Mouse (Mus musculus) midbrain, embryonic 11.5 days (tissue): ENCODE measurements at regions not wholly inside any gene's neighbourhood (a gene's known extent, or its start where the extent isn't known, plus 50 kb on each side); places are given as distances from the start of the nearest gene placed in this dataset.

Experiments
- ATAC-seq: fragments of 200-750 bp; cut with Nextera tagmentation; 2 replicates; pipeline ENCODE4 v1.8.0; 2017; ENCODE audit warnings: moderate TSS enrichment, moderate library complexity; ENCODE audit not compliant: low FRiP score
- DNase-seq: peaks from one replicate; pipeline ENCODE4 v3.0.0; 2015; ENCODE audit warnings: low spot score; ENCODE audit errors: missing footprints
- H3K27ac ChIP-seq: fragments of 300-500 bp; sonication (generic); 2 replicates; pipeline ENCODE4 v1.5.1; 2014; ENCODE audit warnings: low read depth, low read length
- H3K27me3 ChIP-seq: fragments of 300-500 bp; sonication (generic); 2 replicates; pipeline ENCODE4 v1.6.1; 2014; ENCODE audit warnings: mild to moderate bottlenecking, low read length, moderate library complexity, mixed read lengths; ENCODE audit not compliant: control insufficient read depth, insufficient read depth
- H3K36me3 ChIP-seq: fragments of 300-500 bp; sonication (generic); 2 replicates; pipeline ENCODE4 v1.6.1; 2014; ENCODE audit warnings: mild to moderate bottlenecking, low read length, moderate library complexity, mixed read lengths; ENCODE audit not compliant: control insufficient read depth, insufficient read depth
- H3K4me1 ChIP-seq: fragments of 300-500 bp; sonication (generic); 2 replicates; pipeline ENCODE4 v1.6.1; 2014; ENCODE audit warnings: low read length; ENCODE audit not compliant: control insufficient read depth, insufficient read depth
- H3K4me2 ChIP-seq: fragments of 300-500 bp; sonication (generic); 2 replicates; pipeline ENCODE4 v1.6.1; 2014; ENCODE audit warnings: mild to moderate bottlenecking, moderate library complexity
- H3K4me3 ChIP-seq: fragments of 300-500 bp; sonication (generic); 2 replicates; pipeline ENCODE4 v1.5.1; 2014; ENCODE audit warnings: low read depth, low read length
- H3K9ac ChIP-seq: fragments of 300-500 bp; sonication (generic); 2 replicates; pipeline ENCODE4 v1.6.1; 2014; ENCODE audit warnings: low read length
- H3K9me3 ChIP-seq: fragments of 300-500 bp; sonication (generic); 2 replicates; pipeline ENCODE4 v1.6.1; 2016; ENCODE audit warnings: low read length; ENCODE audit not compliant: control insufficient read depth
- WGBS: fragments of 180-500 bp; shearing (Covaris S2); extraction: QIAGEN DNeasy Blood & Tissue Kit; methylation state at CpG from one replicate; pipeline ENCODE4 v1.1.7; 2014; 5-methylcytosine and 5-hydroxymethylcytosine counted together

DNA sequence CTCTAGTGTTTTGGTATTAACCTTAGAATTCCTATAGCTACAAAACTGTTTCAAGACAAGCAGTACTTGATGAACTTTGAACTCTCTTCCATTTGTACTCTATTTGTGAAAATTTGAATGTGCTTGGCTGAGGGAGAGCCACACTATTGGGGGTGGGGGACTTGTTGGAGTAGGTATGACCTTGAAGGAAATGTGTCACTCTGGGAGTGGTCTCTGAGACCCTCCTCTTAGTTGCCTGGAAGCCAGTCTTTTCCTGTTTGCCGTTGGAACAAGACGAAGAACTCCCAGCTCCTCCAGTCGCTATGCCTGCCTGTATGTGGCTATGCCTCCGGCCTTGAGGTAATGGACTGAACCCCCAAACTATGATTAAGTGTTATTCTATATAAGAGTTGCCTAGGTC is 265.4 kb upstream of the Dab2 start:
- H3K4me2 ChIP-seq = no peak overlapping the region
- DNase-seq (no peak), ATAC-seq (no peak)
- no peaks in the 10 kb centered on the region for H3K4me1 ChIP-seq
- no peak overlapping the region for H3K9ac ChIP-seq
- no peaks in the 10 kb centered on the region for H3K36me3 ChIP-seq
- no peak overlapping the region for H3K4me3 ChIP-seq
- H3K27me3 ChIP-seq = no peaks in the 10 kb centered on the region
- no peaks in the 10 kb centered on the region for H3K9me3 ChIP-seq
- WGBS = 83% methylated on average over 4 of the region's 4 CpGs
- H3K27ac ChIP-seq = no peak overlapping the region

GRCm38 (mm10) chr15:6044511-6045256 is 254.9 kb upstream of the Dab2 start:
- H3K4me1 ChIP-seq = no peaks in the 10 kb centered on the region
- H3K4me3 ChIP-seq = no peak overlapping the region
- H3K9me3 ChIP-seq = no peaks in the 10 kb centered on the region
- DNase-seq (no peak), ATAC-seq (no peak)
- H3K27me3 ChIP-seq = no peaks in the 10 kb centered on the region
- H3K4me2 ChIP-seq = no peak overlapping the region
- no peaks in the 10 kb centered on the region for H3K36me3 ChIP-seq
- H3K9ac ChIP-seq = no peak overlapping the region
- 57% methylated on average over 10 of the region's 10 CpGs for WGBS
- no peak overlapping the region for H3K27ac ChIP-seq

DNA sequence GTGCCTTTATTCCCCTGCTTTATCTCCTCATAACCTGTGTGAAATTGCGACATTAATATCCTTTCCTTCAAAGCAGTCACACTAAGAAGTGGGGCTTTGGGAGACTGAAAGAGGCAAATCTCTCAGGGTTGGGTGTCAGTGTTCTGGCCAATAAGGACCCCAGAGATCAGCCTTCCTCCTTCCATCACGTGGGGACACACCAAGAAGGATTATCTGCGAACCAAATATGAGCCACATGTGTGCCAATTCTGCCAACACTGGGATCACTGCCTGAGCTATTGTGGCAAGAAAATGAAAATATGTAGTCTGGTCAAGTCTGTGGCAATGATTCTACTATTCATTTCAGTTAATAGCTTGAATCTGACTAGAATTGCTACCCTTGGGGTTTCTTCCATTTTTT is 243.9 kb upstream of the Dab2 start:
- WGBS = 81% methylated on average over 3 of the region's 3 CpGs
- ATAC-seq (no peak), DNase-seq (no peak)
- no peak overlapping the region for H3K4me2 ChIP-seq
- H3K27ac ChIP-seq = no peak overlapping the region
- H3K9ac ChIP-seq = no peak overlapping the region
- H3K36me3 ChIP-seq = no peaks in the 10 kb centered on the region
- no peaks in the 10 kb centered on the region for H3K9me3 ChIP-seq
- H3K4me3 ChIP-seq = no peak overlapping the region
- H3K4me1 ChIP-seq = no peaks in the 10 kb centered on the region
- no peaks in the 10 kb centered on the region for H3K27me3 ChIP-seq

DNA sequence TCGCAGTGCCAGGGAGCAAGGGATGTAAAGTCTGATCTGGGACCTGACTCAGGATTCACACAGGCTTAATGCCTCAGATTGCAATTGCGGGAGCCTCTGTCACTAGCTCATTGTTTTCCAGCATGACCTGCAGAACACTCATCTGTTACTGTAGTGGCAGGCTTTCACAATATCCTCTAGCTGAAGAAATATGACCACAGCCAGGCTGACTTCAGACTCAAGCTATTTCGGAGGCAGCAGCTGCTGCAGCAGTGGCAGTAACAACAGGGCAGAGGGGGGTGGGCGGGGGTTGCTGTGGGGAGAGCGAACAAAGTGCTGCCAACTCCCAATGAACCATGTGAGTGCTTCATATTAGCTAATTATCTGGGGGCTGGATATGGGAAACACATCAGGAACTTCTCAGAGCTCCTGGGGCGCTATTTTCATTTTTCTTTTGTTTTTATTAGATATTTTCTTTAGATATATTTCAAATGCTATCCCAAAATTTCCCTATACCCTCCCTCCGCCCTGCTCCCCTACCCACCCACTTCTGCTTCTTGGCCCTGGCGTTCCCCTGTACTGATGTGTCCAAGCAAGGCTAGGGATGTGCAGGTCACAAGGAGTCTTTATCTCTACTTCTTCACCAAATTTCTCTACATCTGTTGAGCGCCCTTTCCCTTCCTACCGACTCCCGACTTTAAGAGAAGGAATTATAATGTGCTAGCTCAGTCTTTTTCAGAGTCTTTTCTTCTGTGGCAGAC is 242.5 kb upstream of the Dab2 start:
- H3K27me3 ChIP-seq = no peaks in the 10 kb centered on the region
- WGBS = 62% methylated on average over 11 of the region's 11 CpGs
- H3K4me3 ChIP-seq = no peak overlapping the region
- H3K36me3 ChIP-seq = no peaks in the 10 kb centered on the region
- ATAC-seq (no peak), DNase-seq (no peak)
- H3K4me2 ChIP-seq = no peak overlapping the region
- no peaks in the 10 kb centered on the region for H3K4me1 ChIP-seq
- H3K27ac ChIP-seq = no peak overlapping the region
- H3K9ac ChIP-seq = no peak overlapping the region
- no peaks in the 10 kb centered on the region for H3K9me3 ChIP-seq

DNA sequence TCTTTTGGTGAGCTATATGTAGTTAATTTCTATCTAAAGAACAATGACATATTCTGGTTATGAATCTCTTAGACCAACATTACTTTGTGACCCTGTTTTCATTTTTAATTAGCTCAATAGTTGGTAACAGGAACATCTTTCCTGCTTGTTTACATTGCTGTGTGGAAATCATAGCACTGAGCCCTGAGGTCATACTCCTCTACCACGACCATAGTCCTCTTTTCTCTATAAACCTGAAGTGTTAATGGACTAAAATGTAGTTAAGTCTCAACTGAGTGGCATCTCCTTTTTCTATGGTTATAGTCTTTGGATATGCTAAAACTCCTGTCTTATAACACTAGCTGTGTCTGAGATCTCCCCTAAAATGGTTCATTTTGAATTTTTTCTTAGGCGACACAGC is 240.2 kb upstream of the Dab2 start:
- H3K9ac ChIP-seq = no peak overlapping the region
- no peaks in the 10 kb centered on the region for H3K4me1 ChIP-seq
- H3K9me3 ChIP-seq = no peaks in the 10 kb centered on the region
- no peak for ATAC-seq
- no peak overlapping the region for H3K4me2 ChIP-seq
- no peaks in the 10 kb centered on the region for H3K36me3 ChIP-seq
- no peak overlapping the region for H3K27ac ChIP-seq
- H3K27me3 ChIP-seq = no peaks in the 10 kb centered on the region
- no peak for DNase-seq
- 80% methylated on average over 2 of the region's 2 CpGs for WGBS
- no peak overlapping the region for H3K4me3 ChIP-seq

- 87% methylated on average over 5 of the region's 5 CpGs for WGBS
- H3K4me1 ChIP-seq = no peaks in the 10 kb centered on the region
- ATAC-seq = no peak
- no peak overlapping the region for H3K4me2 ChIP-seq
- H3K4me3 ChIP-seq = no peak overlapping the region
- no peaks in the 10 kb centered on the region for H3K27me3 ChIP-seq
- no peak overlapping the region for H3K9ac ChIP-seq
- H3K9me3 ChIP-seq = no peaks in the 10 kb centered on the region
- no peaks in the 10 kb centered on the region for H3K36me3 ChIP-seq
- H3K27ac ChIP-seq = no peak overlapping the region
- DNase-seq = no peak
Observed at GRCm38 (mm10) chr15:6059790-6060189, 239.8 kb upstream of the Dab2 start.

DNA sequence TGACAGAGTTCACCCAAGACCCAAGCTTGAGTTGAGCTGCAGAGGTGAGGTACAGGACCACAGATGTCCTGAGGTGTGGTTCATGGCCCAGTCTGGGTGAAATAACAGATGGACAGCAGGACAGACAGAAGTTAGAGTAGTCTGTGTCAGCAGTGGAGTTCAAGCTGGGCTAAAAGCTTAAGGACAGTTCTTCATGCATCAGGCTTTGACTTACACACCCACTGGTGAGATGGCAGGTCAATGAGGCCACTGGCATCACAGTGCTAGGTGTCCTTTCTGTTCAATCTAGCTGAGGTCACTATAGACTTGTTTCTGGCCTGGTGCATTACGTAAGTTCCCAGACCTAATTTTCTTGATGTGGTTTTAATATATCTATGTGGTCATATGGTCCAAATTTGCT is 238.9 kb upstream of the Dab2 start:
- no peaks in the 10 kb centered on the region for H3K9me3 ChIP-seq
- no peak for ATAC-seq
- WGBS = 97% methylated on average over 1 of the region's 1 CpGs

GRCm38 (mm10) chr15:6065100-6065499 is 234.5 kb upstream of the Dab2 start:
- no peak overlapping the region for H3K9ac ChIP-seq
- WGBS = 95% methylated on average over 3 of the region's 3 CpGs
- H3K27ac ChIP-seq = no peak overlapping the region
- H3K36me3 ChIP-seq = no peaks in the 10 kb centered on the region
- DNase-seq = no peak
- no peak overlapping the region for H3K4me2 ChIP-seq
- no peak overlapping the region for H3K4me3 ChIP-seq
- no peaks in the 10 kb centered on the region for H3K27me3 ChIP-seq
- H3K9me3 ChIP-seq = no peaks in the 10 kb centered on the region
- ATAC-seq = no peak
- no peaks in the 10 kb centered on the region for H3K4me1 ChIP-seq

More for the DNA sequence above, 238.9 kb upstream of the Dab2 start:
- H3K4me3 ChIP-seq = no peak overlapping the region
- DNase-seq = no peak
- H3K36me3 ChIP-seq = no peaks in the 10 kb centered on the region
- no peak overlapping the region for H3K4me2 ChIP-seq
- no peak overlapping the region for H3K9ac ChIP-seq
- no peak overlapping the region for H3K27ac ChIP-seq
- no peaks in the 10 kb centered on the region for H3K4me1 ChIP-seq
- H3K27me3 ChIP-seq = no peaks in the 10 kb centered on the region

- H3K36me3 ChIP-seq = no peaks in the 10 kb centered on the region
- H3K4me1 ChIP-seq = no peaks in the 10 kb centered on the region
- no peak for ATAC-seq
- no peak overlapping the region for H3K4me2 ChIP-seq
- no peak overlapping the region for H3K9ac ChIP-seq
- H3K4me3 ChIP-seq = no peak overlapping the region
- WGBS = 89% methylated on average over 6 of the region's 6 CpGs
- no peaks in the 10 kb centered on the region for H3K27me3 ChIP-seq
- no peaks in the 10 kb centered on the region for H3K9me3 ChIP-seq
- H3K27ac ChIP-seq = no peak overlapping the region
- no peak for DNase-seq
Observed at GRCm38 (mm10) chr15:6067380-6067779, 232.2 kb upstream of the Dab2 start.
